Mouse (Mus musculus) natural killer cell, adult 2 months (primary cell): ENCODE data around the gene Phf21a.

Experiments
- DNase-seq, 2 experiments: peaks; one replicate each; pipeline ENCODE4 v3.0.0; 2022; ENCODE audit warnings: low spot score in 2 of 2

Phf21a gene

DNA sequence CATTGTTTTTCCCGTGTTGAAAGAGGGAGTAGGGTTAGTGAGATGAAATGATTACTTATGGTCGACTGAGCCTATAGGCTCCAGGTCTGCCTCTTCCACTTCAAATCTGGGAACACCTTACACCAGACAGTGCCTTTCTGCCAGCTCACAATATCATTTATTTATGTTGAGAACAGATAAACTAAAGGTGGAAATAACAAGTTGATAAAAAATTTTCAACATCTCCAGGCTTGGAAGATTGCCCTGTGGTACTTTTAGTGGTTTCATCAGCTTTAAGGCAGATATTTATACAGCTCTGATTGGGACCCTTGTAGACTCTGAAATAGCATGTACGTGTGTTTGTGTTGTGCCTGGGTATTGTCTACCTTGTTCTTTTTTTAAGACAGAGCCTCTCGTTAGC, 83.4 kb downstream of the Phf21a start:
- DNase-seq = no peak

DNA sequence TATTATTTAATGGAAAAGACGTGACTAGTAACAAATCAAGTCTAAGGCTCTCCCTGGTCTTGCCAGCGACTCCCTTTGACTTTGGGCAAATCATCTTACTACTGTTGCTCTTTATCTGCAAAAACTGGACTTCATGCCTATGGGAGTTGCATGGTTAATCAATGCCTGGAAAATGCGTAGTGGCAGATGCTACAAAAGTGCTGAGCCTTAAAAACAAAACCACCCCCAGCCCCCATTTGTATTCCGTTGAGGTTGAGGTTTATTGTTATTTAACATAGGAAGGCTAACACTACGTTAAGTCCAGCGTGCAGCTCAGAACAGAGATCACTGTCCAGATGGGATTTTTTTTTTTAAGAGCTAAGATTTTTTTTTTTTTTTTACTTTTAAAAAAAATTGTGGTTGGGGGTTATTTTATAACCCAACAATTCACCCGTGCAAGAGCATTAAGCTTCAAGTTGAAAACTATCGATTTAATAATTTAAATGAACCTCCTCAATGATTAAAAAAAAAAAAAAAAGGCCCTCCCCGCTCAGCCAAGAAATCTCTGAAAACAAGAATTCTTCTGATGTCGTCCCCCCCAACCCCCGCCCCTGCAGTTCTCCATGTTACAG, 89.3 kb downstream of the Phf21a start:
- no peak for DNase-seq

GRCm38 (mm10) chr2:92182981-92183501, 90.1 kb downstream of the Phf21a start:
- DNase-seq = peak; percentile 61 to 76

- peak; percentile 83 to 90 for DNase-seq
Measured at GRCm38 (mm10) chr2:92183613-92184076, 90.7 kb downstream of the Phf21a start.

DNA sequence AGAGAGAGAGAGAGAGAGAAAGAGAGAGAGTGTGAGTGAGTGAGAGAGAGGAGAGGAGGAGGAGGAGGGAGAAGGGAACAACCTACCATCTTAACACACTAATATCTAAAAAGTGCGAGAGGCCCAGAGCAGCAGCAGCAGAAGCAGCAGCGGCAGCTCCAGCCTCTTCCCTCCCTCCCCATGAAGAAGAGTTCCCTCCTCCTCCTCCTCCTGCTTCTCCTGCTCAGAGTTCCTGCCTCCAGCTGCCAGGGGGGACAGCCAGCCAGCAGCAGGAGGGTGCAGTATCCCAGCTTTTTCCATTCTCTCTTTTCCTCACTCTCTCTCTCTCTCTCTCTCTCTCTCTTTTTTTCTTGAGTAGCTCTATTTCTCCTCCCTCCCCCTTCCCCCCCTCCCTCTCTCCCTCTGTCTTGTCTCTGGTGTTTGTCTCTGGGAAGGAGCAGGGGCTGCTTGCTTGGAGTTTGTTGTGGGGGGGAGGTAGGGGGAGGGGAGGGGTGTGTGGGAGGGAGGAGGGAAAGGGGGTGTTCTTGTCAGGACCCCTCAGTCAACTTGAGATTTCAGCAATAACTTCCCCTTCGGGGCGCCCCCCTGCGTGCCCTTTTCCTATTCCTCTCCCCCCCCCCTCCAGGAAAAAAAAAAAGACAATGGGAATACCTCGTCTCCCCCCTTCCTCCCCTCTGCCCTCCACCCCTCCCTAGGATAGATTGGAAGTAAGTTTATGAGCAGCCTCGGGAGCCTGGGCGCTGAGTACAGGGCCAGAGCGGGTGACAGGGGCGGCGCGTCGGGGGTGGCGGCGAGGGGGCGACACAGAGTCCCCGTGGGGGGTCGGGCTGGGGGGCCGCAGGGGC, 91.4 kb downstream of the Phf21a start:
- peak in 1 of 2 experiments; percentile 45 for DNase-seq

GRCm38 (mm10) chr2:92185062-92185765, 92.3 kb downstream of the Phf21a start:
- DNase-seq = peak; percentile 62 to 70

DNA sequence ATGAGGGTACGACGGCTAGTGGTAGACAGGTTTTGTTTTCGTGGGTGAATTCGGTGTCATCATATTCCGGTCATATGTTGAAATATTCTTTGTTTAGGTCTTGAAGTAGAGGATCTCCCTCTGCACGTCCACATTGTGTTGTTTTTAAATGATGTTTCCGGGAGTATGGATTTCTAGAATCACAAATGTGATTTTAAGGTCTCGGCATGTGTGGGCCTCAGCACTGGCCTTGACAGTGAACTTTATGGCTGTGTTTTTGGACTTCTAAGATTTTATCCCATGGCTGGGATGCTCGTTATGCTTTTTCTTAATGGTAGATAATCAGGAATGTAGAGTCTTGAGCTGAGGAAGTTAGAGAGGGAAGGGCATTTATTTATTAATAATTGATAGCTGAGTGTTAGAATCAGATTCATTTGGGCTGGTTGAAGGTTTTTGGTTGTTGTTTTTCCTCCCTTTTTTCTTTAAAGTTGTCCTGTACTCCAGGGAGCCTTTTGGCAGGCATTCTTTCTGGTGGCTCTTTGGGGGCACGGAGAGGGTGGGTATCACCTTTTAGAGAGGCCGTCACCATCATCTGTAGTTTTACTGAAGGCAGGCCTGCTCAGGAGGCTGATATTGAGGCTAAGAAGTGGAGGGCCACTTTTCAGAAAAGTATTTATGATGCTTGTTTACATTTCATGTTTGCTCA, 93.0 kb downstream of the Phf21a start:
- no peak for DNase-seq

- no peak for DNase-seq
Measured at GRCm38 (mm10) chr2:92187061-92187460, 94.1 kb downstream of the Phf21a start.

- DNase-seq = no peak
Measured at GRCm38 (mm10) chr2:92188744-92189143, 95.8 kb downstream of the Phf21a start.

GRCm38 (mm10) chr2:92190960-92191359, 98.0 kb downstream of the Phf21a start:
- DNase-seq = no peak

GRCm38 (mm10) chr2:92191826-92192581, 99.1 kb downstream of the Phf21a start:
- peak; percentile 41 to 53 for DNase-seq

- DNase-seq = no peak
Measured at GRCm38 (mm10) chr2:92198126-92198525, 105.2 kb downstream of the Phf21a start.

- no peak for DNase-seq
Measured at GRCm38 (mm10) chr2:92198747-92199146, 105.8 kb downstream of the Phf21a start.

GRCm38 (mm10) chr2:92199562-92200286, 106.8 kb downstream of the Phf21a start:
- DNase-seq = no peak

- no peak for DNase-seq
Measured at GRCm38 (mm10) chr2:92202319-92203040, 109.6 kb downstream of the Phf21a start.

- peak; percentile 21 to 40 for DNase-seq
Measured at GRCm38 (mm10) chr2:92205010-92205639, 112.2 kb downstream of the Phf21a start.

- no peak for DNase-seq
Measured at GRCm38 (mm10) chr2:92210409-92210808, 117.5 kb downstream of the Phf21a start.

DNA sequence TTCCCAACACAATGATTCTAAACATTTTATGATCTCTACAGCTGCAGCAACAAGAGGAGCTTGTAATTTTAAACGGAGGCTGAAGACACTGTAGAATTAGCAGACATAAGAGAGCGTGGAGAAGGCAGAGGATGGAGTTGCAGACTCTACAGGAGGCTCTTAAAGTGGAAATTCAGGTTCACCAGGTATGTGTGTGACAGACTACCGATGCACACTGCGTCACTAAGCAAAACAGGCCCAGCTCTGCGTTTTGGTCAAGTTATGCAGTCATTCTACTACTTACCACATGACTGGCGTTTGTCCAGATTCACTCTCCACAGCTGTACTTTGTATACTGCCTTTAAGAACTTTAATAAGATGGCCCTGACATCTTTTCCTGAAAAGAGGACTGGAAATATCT, 128.5 kb downstream of the Phf21a start:
- no peak for DNase-seq

DNA sequence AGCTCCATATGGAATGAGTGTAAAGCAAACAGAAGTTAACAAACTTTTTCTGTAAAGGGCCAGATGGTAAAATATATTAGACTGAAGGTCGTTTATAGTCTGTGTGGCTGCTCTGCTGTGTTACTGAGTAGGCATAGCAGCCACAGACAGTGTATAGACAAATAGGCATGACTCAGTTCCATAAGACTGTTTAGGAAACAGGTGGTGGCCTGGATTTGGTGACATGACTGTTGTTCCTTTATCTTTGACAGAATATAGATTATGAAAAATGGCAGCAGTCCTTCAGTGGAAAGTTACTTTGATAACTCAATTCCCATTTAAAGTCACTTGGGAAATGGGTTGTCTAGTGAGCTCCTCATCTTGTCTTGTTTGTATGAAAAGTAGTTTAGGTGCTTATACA, 132.7 kb downstream of the Phf21a start:
- DNase-seq = no peak
